Mouse (Mus musculus): ENCODE data around the gene Gbp2. TPM values are rescaled to one million over a fixed set of nuclear protein-coding genes. Genes with fewer than 3 reads are reported as not detected.
A peak's percentile ranks its signal among the peaks of the same experiment; 100 is the strongest.
"Not testable (repeated sequence)": the region's sequence is repeated elsewhere in the genome, so short reads cannot be mapped to it uniquely, and the experiment has no call there.

The Gbp2 gene
- polyA plus RNA-seq, 1 experiment from 2014 or later: 4.9 TPM

DNA sequence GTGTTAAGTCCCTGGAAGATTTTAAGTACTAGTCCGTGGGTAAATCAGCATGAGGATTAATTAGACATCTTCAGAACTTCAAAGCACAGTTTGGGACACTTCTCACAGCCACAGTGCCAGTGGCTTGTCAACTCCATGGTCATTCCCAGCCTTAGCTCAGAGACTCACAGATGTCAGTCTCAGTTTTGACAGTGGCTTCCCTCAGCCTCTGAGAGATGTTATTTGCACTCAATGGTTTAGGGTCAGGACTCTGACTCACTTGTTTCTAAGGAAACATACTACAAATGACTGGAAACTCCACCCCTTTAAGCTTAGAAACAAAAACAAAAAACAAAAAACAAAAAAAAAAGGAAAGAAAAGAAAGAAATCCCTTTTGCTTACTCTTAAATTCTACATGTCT, 796 bp upstream of the Gbp2 start:
- Histone ChIP-seq H3K27ac (no peak overlapping the region), H3K9ac (no peak overlapping the region), H3K4me3 (replicated peaks) (no peak overlapping the region), H3K36me3 (no peaks in the 10 kb centered on the region), H3K27me3 (replicated peaks) (no peaks in the 10 kb centered on the region), H3K9me3 (no peaks in the 10 kb centered on the region), H3K4me1 (no peaks in the 10 kb centered on the region), H3K4me2 (no peak overlapping the region)
- 43% methylated on average over 1 of the region's 1 CpGs for WGBS
- no peak for ATAC-seq (ENCODE audit: insufficient read depth, low FRiP score, low read depth)

- Histone ChIP-seq H3K27ac (no peak overlapping the region), H3K4me3 (replicated peaks) (peak overlapping the region; percentile 28; the same call in 1 of the 2 replicates), H3K4me1 (no peaks in the 10 kb centered on the region), H3K36me3 (no peaks in the 10 kb centered on the region), H3K9me3 (no peaks in the 10 kb centered on the region), H3K9ac (no peak overlapping the region), H3K4me2 (peak overlapping the region; percentile 45), H3K27me3 (replicated peaks) (no peaks in the 10 kb centered on the region)
- WGBS: 47% methylated on average over 3 of the region's 3 CpGs
- ATAC-seq (ENCODE audit: insufficient read depth, low FRiP score, low read depth): no peak
These were observed 657 bp downstream of the Gbp2 start for GRCm38 (mm10) chr3:142620956-142621562.

- Histone ChIP-seq H3K27me3 (replicated peaks) (no peaks in the 10 kb centered on the region), H3K36me3 (no peaks in the 10 kb centered on the region), H3K27ac (no peak overlapping the region), H3K4me3 (replicated peaks) (no peak overlapping the region), H3K4me1 (no peaks in the 10 kb centered on the region), H3K9ac (no peak overlapping the region), H3K4me2 (no peak overlapping the region), H3K9me3 (no peaks in the 10 kb centered on the region)
- 67% methylated on average over 8 of the region's 8 CpGs for WGBS
- no peak for ATAC-seq (ENCODE audit: insufficient read depth, low FRiP score, low read depth)
These were observed 10.0 kb downstream of the Gbp2 start for GRCm38 (mm10) chr3:142630385-142630784.

DNA sequence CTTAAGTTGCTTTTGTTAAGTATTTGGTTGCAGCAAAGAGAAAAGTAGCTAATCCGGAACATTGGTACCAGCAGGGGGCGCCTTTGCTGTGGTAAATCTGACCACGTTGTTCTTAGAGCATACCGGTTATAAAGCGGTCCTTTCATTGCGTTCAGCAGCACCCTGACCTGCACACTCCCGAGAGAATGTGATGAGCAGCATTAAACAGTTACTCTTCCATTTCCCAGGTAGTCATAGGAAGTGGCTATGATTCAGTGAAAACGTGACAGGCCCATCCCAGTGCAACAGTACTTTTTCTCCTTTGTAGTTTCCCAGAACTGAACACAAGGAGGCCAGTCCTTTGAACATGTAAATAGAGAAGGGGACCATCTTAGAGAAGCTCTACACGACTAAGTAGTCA, 19.8 kb downstream of the Gbp2 start:
- no peak for ATAC-seq (ENCODE audit: insufficient read depth, low FRiP score, low read depth)
- no peak overlapping the region for H3K4me3 ChIP-seq (replicated peaks)
- 9% methylated on average over 9 of the region's 9 CpGs for WGBS
- no peaks in the 10 kb centered on the region for H3K36me3 ChIP-seq
- no peaks in the 10 kb centered on the region for H3K4me1 ChIP-seq
- H3K4me2 ChIP-seq: no peak overlapping the region
- H3K27me3 ChIP-seq (replicated peaks): no peaks in the 10 kb centered on the region
- no peaks in the 10 kb centered on the region for H3K9me3 ChIP-seq
- H3K9ac ChIP-seq: no peak overlapping the region
- no peak overlapping the region for H3K27ac ChIP-seq

DNA sequence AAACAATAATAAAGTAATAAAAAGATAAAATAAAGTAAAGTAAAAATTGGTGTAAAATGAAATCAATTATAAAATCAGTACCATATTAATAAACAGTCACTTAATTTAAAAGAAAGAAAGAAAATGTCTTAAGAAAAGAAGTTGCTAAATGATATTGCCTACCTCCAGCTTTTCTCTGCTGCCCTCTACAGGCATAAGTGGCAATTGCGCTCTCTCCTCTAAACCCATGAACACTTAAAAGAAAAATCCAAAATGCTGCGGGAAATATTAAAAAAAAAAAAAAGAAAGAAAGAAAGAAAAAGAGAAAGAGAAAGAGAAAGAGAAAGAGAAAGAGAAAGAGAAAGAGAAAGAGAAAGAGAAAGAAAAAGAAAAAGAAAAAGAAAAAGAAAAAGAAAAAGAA, 25.5 kb downstream of the Gbp2 start:
- H3K9me3 ChIP-seq; H3K4me3 ChIP-seq (replicated peaks); H3K4me1 ChIP-seq; H3K27ac ChIP-seq; ATAC-seq (ENCODE audit: insufficient read depth, low FRiP score, low read depth); H3K27me3 ChIP-seq (replicated peaks); H3K9ac ChIP-seq; H3K4me2 ChIP-seq; H3K36me3 ChIP-seq: not testable (repeated sequence)
- 2% methylated on average over 2 of the region's 2 CpGs for WGBS

DNA sequence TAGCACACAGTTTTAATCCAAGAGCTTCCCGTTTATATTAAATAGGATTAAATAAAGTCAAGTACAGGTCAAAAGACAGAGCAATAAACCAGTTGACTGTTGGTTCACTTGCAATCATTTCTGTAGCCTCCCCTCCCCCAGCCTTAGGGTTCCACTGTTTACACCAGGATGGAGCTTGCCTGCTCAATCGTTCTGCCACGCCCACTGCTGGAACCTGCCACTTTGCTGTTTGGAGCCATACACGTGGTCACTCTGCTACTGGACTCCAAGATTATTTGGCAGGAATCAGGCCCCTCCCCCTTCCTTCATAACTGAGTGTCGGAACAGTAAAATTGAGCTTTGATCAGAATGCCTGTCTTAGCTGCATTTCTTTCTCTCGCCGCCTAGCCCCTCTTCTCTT, 27.4 kb downstream of the Gbp2 start:
- not testable (repeated sequence) for H3K9ac ChIP-seq; ATAC-seq (ENCODE audit: insufficient read depth, low FRiP score, low read depth); H3K27me3 ChIP-seq (replicated peaks); H3K4me3 ChIP-seq (replicated peaks); H3K36me3 ChIP-seq; H3K9me3 ChIP-seq; H3K4me2 ChIP-seq; H3K27ac ChIP-seq; H3K4me1 ChIP-seq
- WGBS: 35% methylated on average over 7 of the region's 7 CpGs

DNA sequence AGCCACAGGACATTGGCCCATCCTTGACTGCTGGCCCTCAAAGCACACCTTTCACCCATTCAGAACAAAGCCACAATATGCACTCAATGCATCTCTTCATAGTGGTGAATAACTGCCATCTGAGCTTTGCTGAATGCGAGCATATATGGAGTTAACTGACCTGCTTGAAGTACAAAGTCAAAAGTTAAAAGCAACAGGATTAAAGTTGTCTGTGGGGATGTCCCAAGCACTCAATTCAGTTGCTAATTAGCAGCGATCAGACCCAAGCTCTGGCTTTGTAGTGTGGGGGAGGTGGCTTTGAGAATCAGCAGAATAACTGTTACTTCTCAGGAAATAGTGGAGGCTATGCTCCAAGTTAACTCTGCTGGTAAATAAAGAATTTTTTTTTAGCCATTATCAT, 29.8 kb downstream of the Gbp2 start:
- Histone ChIP-seq H3K27ac (no peak overlapping the region), H3K9ac (no peak overlapping the region), H3K4me2 (no peak overlapping the region), H3K27me3 (replicated peaks) (no peaks in the 10 kb centered on the region), H3K9me3 (no peaks in the 10 kb centered on the region), H3K36me3 (no peaks in the 10 kb centered on the region), H3K4me3 (replicated peaks) (no peak overlapping the region), H3K4me1 (no peaks in the 10 kb centered on the region)
- ATAC-seq (ENCODE audit: insufficient read depth, low FRiP score, low read depth): no peak
- 46% methylated on average over 2 of the region's 2 CpGs for WGBS

GRCm38 (mm10) chr3:142664723-142665122, 44.3 kb downstream of the Gbp2 start:
- H3K9ac ChIP-seq: no peak overlapping the region
- no peaks in the 10 kb centered on the region for H3K27me3 ChIP-seq (replicated peaks)
- no peaks in the 10 kb centered on the region for H3K4me1 ChIP-seq
- no peak overlapping the region for H3K27ac ChIP-seq
- no peak overlapping the region for H3K4me3 ChIP-seq (replicated peaks)
- WGBS: 95% methylated on average over 8 of the region's 8 CpGs
- ATAC-seq (ENCODE audit: insufficient read depth, low FRiP score, low read depth): no peak
- H3K9me3 ChIP-seq: no peaks in the 10 kb centered on the region
- H3K4me2 ChIP-seq: no peak overlapping the region
- H3K36me3 ChIP-seq: no peaks in the 10 kb centered on the region

GRCm38 (mm10) chr3:142674607-142675006, 54.2 kb downstream of the Gbp2 start:
- 82% methylated on average over 1 of the region's 1 CpGs for WGBS
- ATAC-seq (ENCODE audit: insufficient read depth, low FRiP score, low read depth): no peak

More at GRCm38 (mm10) chr3:142674607-142675006, 54.2 kb downstream of the Gbp2 start:
- no peaks in the 10 kb centered on the region for H3K36me3 ChIP-seq
- no peak overlapping the region for H3K9ac ChIP-seq
- H3K27ac ChIP-seq: no peak overlapping the region
- H3K4me2 ChIP-seq: no peak overlapping the region
- H3K9me3 ChIP-seq: no peaks in the 10 kb centered on the region
- H3K27me3 ChIP-seq (replicated peaks): no peaks in the 10 kb centered on the region
- H3K4me1 ChIP-seq: no peaks in the 10 kb centered on the region
- no peak overlapping the region for H3K4me3 ChIP-seq (replicated peaks)

Small RNA genes within 50 kb of the gene (microRNA-seq; reads per million reads assigned to microRNA genes)
- gene Mir6381: not detected

Other genes with a start within 250 kb of the Gbp2 start
- 33.4 and 35.9 TPM in 2 replicates for gene Pdlim5, start 224.9 kb upstream of the Gbp2 start, polyA plus RNA-seq (2015; fragmentation: Nextera tagmentation; extraction: Ambion mirVana)
- 0.13 and 0.31 TPM in 2 replicates for gene Gbp5, start 126.6 kb upstream of the Gbp2 start, polyA plus RNA-seq (2015; fragmentation: Nextera tagmentation; extraction: Ambion mirVana)
- 5.4 and 5.5 TPM in 2 replicates for gene Gbp7, start 90.3 kb upstream of the Gbp2 start, polyA plus RNA-seq (2015; fragmentation: Nextera tagmentation; extraction: Ambion mirVana)
- 1.6 and 2.2 TPM in 2 replicates for gene Gbp3, start 60.6 kb upstream of the Gbp2 start, polyA plus RNA-seq (2015; fragmentation: Nextera tagmentation; extraction: Ambion mirVana)
- 0.08 TPM in 1 of 2 replicates, not detected in the other for gene Gbp2b, start 25.8 kb upstream of the Gbp2 start, polyA plus RNA-seq (2015; fragmentation: Nextera tagmentation; extraction: Ambion mirVana)
- 17.7 and 20.6 TPM in 2 replicates for gene Kyat3, start 80.4 kb downstream of the Gbp2 start, polyA plus RNA-seq (2015; fragmentation: Nextera tagmentation; extraction: Ambion mirVana)
- 70.7 and 75.3 TPM in 2 replicates for gene Gtf2b, start 144.4 kb downstream of the Gbp2 start, polyA plus RNA-seq (2015; fragmentation: Nextera tagmentation; extraction: Ambion mirVana)

All from stomach, embryonic 15.5 days (tissue).